Mouse (Mus musculus): ENCODE measurements around the gene Gpr183.

Gene Gpr183

DNA sequence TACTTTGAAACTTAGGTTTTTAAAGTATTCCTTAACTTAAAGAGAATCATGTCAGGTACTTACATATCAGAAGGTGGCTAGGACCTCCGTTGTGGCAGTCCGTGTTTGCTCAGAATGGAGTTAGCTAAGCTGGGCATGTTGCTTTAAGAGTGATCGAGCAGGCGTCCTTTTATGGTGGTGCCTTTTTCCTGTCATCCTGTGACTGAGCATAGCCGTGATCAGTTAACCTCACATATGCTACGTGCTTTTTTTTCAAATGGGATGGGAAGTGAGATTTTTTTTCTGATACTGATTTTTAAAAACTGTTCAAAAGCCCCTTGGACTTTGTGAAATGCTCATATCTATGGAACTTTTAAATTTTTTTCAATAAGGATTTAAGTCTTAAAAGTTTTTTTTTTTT lies at the start of gene Gpr183:
Gpr183 (minus strand) TSS at position 206 of the 400 bp plus-strand sequence.
- DNase-seq: no peak

DNA sequence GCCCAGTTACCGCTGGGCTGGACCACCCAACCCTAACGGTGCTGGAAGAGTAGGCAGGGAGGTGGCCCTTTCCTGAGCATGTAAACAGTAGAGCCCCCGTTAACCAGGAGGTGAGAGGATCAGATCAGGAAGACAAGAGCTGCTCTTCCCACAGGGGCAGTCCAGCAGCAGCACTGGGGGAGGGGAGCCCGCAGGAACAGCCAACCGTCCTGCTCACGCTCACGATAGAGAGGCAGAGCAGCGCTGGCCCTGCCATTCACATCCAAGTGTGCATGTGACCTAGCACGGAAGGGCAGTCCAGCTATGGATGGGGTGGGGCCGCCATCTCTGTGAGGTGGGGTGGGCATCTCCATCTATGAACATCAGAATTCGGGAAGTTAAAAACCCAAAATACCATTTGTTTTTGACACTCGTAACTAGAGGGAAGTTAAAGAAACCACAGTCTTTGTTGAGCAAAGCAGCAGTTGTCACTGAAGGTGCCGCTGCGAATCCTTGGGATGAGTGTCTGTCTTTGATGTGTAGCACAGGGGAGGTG lies 48.5 kb upstream of the Gpr183 start:
- DNase-seq: no peak

DNA sequence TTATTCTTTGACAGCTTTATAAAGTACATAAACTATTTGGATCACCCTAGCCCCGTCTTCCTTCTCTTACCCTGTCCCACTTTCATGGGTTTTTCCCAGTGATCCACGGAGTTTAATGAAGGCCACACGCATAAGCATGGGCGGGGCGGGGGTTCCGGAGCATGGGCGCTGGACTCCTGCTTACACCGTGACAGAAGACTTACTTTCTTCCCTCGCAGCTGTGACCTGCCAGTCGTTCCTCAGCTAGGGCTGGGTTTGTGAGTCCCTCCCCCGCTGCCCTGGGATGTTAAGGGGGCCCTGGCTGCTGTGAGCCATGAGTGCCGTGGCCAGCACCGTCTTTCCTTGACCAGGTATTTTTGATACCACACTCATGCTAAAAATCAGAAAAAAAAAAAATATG lies 47.8 kb upstream of the Gpr183 start:
- no peak for DNase-seq

DNA sequence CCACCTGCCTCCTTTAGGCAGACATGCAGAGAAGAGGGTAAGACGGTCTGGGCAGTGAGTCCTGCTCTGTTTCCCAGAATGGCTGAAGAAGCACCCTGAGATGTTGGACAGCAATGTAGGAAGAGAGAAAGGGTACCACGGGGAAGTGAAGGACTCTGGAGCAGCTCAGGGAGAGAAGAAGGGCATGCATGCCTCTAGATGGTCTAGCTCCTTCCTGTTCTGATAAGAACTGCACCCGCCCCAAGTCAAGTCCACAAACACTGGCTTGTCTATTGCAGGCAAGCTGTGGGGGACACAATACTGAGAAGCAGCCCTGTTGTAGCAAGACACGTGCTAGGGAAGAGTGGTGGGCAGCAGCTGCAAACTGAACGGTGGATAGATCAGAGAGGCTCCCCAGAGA lies 47.2 kb upstream of the Gpr183 start:
- no peak for DNase-seq

DNA sequence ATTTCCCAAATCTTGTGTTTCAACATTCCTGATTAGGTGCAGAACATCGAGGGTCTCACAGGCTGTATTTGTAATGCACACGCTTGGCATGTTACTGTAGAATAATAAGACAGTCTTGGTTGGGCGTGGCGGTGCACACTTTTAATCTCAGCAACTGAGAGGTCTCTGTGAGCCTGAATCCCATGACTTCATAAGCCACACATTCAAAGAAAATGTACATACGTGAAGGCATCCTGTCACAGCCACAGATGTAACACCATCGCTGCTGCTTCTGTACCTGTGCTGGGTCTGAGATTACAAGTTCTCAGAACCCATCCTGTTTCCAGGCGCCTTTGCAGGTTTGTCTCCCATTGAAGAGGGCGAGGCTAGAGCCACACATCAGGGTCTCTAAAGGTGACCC lies 46.8 kb upstream of the Gpr183 start:
- DNase-seq: no peak

DNA sequence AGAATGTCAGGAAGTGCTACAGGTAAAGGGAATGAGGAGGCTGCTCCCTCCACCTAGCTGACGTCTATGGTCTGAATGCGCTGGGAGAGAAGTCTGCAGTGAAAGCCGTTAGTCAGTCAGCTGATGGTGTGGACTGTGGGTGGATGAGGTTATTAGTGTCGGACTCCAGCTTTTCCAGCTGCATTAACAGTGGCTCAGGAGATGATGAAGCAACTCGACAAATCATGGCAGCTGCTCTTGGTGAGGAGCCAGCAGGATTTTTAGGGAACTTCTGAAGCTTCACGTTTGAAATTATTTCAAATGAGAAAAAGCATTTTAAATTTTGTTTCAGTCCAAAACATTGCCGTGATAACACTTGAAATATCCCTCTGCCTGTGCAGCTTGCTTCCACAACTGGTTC lies 45.3 kb upstream of the Gpr183 start:
- no peak for DNase-seq

DNA sequence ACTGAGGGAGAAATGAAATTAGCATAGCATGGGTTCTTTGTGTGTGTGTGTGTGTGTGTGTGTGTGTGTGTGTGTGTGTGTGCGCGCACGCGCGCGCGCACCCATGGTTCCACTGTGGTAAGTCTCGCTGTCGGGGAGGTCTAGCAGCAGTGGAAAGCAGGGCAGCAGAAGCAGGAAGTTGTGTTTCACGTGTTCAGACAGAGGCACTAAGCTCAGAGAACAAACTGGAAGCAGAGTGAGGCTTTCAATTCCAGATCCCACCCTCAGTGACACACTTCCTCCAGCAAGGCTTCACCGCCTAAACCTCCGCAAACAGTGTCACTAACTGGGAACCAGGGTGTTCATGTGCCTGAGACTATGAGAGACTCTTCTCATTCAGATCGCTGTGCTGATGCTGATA lies 44.5 kb upstream of the Gpr183 start:
- no peak for DNase-seq

DNA sequence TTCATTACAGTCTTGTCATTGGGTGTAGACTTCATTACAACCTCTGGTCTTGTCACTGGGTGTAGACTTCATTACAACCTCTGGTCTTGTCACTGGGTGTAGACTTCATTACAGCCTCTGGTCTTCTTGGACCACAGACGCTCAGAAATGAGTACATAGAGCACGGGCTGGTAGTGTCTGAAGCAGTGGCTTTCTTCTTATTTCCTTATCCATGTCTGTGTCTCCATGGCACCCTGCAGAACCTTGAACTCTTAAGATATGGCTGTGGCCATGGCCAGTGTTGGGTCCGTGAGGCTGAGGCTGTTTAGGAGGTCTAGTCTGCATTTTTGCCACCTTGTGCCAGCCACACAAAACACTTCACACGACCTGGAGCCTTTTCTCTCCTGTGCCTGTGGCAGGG lies 43.3 kb upstream of the Gpr183 start:
- no peak for DNase-seq

DNA sequence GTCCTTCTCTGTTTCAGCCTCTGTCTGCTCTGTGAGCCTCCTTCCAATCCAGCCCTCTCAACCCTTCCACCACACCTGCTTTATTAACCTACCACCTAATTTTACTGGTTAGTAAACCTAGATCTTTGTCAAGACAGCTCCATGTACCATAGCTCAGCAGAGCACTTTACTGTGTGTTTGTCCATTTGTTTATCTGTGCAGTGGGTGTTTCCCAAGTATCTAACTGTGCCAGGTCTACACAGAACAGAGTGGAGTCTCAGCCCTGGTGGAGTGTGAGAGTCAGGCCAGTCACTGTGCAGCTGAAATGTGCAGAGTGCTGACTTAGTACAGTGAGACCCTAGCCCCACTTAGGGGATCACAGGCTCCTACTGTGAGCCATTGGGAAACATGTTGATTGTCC lies 38.8 kb upstream of the Gpr183 start:
- DNase-seq: no peak

DNA sequence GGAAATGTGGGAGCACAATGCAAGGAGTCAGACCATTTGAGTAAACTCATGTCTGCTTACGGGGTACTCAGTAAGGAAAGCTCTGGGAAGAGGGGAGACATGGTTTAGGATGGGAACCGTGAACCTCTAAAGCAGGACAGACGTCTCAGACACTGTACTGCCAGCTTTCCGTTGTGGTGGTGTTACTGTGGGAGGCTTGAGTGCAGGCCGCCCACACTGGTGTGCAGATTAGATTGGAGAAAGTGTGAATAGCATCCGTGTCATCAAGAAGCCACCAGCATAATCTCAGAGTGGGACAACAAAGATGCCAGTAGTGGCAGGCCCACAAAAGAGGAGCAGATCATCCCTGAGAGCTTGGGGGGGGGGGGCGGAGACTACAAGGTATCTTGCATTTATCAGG lies 37.2 kb upstream of the Gpr183 start:
- no peak for DNase-seq

DNA sequence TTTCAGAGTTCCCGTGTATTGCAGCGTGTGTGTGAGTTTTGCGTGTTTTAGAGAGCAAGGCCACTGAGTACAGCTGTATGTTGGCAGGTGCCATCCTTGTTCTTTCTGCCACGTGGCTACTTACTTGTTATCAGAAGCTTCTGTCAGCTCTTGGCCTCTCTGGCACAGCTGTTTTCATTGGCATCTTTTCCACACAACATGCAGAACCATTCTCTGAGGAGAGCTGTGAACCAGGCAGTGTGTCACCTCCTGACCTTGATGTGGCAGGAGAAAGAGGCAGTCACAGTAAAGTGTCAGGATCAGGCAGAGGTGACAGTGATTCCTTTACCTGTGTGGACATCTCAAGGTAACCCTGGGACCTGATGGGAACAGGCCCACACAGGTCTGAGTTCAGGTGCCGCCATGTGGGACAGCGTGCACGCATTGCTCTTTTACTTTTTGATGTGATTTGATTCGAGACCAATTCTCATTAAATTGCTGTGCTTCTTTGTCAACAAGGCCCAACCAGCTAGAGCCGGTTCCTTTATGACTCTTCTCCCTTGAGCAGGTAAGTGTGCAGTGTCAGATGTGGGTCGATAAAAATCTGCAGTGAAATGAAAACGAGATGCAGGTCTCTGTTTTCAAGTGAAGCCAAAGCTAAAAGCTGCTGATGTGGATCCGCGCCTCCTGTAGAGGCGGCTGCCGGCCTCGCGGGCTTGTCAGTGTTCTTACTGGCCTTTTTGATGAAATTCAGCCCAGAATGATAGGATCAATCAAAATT lies 35.5 kb upstream of the Gpr183 start:
- no peak for DNase-seq

DNA sequence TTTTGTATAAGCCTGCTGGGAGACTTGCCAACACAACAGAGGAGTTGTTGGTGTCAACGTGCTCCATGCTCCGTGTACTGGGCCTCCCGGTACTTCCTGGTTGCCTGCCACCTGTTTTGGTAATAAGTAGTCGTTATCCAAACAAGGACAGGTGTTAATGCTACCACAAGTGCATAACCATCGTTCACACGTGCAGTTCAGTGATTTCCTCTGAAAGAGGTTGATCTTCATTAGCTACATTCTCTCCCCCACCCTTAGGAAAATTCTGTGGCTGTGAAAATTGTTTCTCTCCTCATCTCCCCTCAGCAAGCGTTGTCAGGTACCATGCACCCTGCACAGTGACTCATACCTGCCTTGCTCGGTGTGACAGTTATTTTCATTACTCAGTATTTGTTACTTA lies 34.5 kb upstream of the Gpr183 start:
- no peak for DNase-seq

DNA sequence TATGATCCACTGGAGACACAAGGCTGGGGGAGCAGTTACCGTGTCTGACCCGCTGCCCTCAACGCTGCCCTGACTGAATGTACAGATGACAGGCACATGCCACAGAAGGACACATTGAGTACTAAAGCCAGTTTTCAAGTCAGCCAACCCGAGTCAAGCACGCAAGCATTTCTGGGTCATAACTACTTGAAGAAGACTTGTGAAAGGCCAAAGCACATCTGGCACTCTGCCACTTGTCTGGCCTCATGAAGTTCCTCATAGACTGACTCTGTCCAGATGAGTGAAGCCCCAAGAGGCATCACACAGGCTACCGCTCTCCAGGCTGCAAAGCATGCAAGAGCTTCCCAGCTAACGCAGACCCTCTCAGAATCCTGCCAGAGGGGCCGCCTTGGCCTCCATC lies 31.8 kb upstream of the Gpr183 start:
- DNase-seq: peak; percentile 86

DNA sequence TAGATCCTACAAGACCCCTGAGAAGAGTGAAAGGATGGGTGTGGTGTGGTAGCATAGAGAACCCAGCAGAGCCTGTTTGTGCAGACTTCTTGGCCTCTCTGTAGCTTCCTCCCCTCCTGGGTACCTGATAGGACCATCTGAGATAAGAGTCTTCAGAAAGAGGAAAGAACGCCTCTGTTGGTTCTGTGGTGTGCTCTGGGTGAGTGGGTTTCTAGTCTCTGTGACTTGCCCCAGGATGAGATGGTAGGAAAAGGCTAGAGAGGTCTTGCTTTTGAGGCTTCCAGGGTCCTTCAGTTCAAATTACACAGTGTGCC lies 30.5 kb upstream of the Gpr183 start:
- no peak for DNase-seq

DNA sequence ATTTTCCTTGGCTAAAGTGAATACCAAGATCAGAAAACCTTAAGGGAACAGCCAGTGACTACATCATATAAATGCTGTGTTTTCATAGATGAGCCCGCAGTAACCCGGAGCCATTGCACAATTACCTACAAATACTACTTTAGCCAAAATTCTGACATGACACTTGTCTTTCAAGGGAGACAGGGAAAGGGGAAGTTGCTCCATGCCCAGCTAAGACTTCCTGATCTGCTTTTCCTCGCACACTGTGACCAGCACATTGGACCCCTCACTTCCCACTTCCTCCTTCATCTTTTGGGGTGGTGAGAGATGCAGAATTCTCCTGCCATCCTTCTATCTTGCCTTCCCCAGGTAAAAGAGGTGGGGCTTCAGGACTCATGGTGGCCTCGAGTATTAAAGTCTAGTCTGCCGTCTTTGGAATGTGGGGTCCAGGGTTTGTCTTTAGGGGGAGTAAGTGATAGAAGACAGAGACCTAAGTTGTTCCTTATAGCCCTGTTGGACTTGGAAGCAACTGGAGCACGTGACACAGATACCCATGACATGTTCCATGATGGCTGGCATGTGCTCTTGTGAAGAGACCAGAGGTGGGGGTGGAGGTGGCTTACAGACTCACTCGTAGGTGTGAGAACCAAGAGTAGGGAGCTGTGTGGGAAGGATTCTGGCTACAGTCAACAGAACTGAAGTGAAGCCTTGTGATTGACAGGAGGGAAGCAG lies 30.0 kb upstream of the Gpr183 start:
- DNase-seq: no peak

DNA sequence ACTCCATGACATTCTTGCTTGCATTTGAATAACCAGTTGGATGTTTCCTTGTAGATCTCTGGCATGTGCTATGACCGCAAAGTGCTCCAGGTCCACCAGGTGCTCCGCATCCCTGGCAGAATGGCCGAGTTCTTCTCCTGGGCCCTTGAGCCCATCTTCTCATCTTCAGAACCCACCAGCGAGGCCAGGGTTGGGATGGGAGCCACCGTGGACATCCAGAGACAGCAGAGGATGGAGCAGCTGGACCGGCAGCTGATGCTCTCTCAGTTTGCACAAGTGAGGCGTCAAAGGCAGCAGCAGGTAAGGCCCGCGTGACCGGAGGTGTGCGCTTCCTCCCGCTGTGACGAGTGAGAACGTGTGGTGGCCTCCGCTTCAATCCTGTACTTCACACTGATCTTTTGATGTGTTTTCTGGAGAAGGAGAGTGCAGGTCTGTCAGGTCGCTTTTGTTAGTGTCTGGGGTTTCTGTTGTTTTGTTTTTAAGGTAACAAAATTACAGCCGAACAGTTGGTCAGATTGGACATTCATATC lies 29.2 kb upstream of the Gpr183 start:
- DNase-seq: no peak

DNA sequence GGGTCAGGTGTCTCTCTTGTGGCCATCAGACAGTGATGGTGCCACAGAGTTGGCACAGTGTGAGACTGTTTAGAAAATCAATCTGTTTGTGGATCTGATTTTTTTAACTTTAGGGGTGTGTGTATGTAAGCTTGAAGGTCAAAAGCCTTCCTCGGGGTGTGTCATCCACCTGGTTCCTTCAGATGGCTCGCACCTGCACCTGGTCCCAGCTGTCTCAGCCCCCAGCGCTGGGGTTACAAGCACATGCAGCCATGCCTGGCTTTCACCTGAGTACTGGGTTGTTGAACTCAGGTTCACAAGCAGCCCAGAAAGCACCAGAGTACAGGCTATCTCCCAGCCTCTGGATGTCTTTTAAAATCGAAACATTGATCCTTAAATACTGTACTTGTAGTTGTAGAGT lies 28.6 kb upstream of the Gpr183 start:
- DNase-seq: no peak

DNA sequence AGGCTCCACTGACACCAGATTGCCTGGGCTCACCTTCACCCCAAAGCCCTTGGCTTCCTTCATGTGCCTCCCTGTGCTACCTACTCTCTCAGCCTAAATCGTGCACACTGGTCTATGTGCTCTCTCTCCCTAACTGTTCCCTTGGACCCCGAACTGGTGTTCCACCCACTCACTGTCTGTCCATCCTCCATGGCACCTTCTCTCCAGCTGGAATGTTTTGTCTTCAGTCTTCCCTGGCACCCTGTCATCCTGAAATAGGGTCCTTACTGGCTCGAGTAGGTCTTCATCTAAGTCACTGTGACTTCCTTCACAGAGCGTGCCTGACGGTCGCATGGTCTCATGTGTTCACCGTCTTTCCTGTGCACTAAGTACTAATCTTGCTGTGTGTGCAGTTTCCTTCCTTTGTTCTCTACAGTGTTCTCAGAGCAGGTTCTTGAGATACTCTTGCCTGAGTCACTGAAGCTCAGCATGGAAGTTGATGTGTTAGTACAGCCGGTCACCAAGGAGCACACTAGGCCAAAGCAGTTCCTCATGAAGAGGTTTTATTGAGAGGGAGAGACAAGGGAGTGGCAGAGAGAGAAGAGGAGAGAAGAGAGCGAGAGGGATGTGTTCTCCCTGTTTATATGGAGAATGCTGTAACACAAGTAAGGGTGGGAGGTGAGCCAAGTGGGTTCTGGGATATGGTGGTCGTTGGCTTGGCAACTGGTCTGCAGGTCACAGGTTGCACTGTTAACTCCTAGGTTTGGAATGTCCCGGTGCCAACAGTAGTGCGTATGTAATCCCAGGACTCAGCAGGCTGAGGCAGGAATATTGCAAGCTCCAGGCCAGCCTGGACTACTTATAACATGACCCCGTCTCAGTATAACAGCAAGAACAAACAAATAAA lies 27.6 kb upstream of the Gpr183 start:
- DNase-seq: no peak

DNA sequence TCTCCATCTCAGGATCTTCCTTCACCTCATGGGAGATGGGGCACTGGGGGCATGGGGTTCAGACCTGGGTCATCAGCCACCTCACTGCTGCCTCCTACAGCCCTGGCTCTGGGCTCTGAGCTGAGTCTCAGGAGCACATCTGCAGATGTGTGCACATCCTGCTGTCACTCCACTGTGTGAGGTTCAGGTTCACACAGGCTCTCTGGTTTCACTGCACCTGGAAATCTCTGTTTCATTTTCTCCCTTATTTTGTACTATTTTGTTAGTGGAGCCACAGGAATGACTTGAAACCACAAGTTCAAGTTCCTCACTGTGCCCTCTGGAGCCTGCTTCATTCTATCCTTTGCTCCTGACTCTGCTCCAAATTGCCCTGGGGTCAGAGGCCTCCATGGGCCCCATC lies 26.9 kb upstream of the Gpr183 start:
- DNase-seq: no peak

DNA sequence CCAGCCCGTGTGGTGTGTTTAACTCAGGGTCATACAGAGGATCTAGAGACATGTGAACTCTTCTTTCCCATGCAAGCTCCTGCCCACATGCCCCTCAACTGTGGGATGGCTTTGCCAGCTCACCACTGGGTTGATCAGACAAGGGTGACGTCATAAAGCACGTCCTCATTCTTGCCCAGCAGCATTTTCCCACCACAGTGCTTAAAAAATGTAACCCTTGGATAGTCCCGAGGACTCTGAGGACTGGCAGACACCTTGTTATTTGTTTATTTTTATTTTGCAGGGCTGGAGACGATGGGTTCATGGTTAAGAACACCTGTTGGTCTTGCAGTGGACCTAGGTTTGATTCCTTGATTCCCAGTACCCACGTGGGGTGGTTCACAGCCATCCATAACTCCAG lies 25.9 kb upstream of the Gpr183 start:
- no peak for DNase-seq

DNA sequence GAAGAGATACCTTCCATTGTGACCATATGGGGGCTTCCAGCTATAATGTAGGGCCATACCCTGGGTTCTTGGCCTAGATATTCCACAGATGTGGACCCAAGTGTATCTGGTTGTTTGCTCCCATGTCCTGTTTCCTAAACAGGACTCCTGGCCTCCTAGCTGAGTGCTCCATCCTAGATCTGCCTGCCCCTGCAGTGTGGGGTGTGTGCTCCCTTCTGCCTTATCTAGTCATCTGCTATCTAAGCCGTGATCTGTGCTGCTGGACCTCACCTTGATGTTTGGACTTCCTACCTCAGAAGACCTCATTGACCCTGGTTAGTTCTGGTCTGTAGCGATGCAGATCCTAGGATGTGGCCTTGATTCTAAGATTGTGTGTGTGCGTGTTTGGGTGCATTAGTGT lies 24.9 kb upstream of the Gpr183 start:
- no peak for DNase-seq

DNA sequence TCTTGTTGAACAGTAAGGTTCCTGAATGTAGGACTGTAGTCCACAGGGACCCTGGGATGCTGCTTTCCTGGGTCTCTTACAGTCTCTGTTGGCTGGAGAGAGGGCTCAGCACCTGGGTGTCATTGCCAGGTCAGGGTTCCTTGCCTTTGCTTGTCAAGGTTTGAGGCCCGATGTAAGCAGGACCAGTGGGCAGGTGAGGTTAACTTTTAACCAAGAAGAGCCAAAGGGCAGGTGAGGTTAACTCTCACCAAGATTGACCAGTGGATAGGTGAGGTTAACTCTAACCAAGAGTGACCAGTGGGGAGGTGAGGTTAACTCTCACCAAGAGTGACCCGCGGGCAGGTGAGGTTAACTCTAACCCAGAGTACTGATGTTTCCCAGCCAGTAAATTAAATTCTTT lies 24.3 kb upstream of the Gpr183 start:
- DNase-seq: no peak

DNA sequence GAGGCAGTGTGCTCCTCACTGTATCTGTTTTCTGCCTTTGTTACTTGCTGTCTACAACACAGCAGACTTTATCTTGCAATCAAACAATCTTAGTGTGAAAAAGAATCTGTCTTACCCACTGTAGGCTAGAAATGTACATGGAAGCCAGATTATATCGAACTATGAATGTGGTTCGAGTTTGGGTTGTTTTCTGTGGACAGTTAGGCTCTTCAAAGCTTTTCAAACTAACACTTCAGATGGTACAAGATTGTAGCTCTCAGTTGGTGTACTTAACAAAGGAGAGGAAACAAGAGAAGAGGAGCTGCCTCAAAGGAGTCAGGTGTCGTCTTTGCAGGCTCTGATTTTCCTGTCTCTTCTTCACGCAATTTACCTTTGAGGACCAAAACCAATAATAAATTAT lies 22.7 kb upstream of the Gpr183 start:
- DNase-seq: no peak

Measured in kidney, postnatal 14 days (tissue).